Mouse (Mus musculus) small intestine, adult 2 months (tissue): ENCODE measurements around the gene Sfxn1. TPM values are rescaled to one million over a fixed set of nuclear protein-coding genes. Genes with fewer than 3 reads are reported as not detected.

Source experiments
- H3K27ac ChIP-seq: fragments of 200-500 bp; 2 replicates; pipeline ENCODE4 v1.5.1; 2012; ENCODE audit warnings: low read depth, low read length, control low read depth, inconsistent platforms; ENCODE audit not compliant: insufficient read depth
- H3K27me3 ChIP-seq: fragments of 200-500 bp; 2 replicates; pipeline ENCODE4 v1.6.1; 2012; ENCODE audit warnings: mild to moderate bottlenecking, moderate library complexity, low read length, inconsistent platforms; ENCODE audit not compliant: control insufficient read depth, insufficient read depth
- H3K36me3 ChIP-seq: fragments of 200-500 bp; 2 replicates; pipeline ENCODE4 v1.6.1; 2012; ENCODE audit warnings: mild to moderate bottlenecking, low read length, control low read depth, inconsistent platforms; ENCODE audit not compliant: control insufficient read depth, insufficient read depth
- H3K4me1 ChIP-seq: fragments of 200-500 bp; 2 replicates; pipeline ENCODE4 v1.6.1; 2012; ENCODE audit warnings: low read length, inconsistent platforms, mixed read lengths; ENCODE audit not compliant: control insufficient read depth, insufficient read depth, insufficient read length
- H3K4me3 ChIP-seq: fragments of 200-500 bp; 2 replicates; pipeline ENCODE4 v1.5.1; 2012; ENCODE audit warnings: low read depth, mild to moderate bottlenecking, control low read depth, inconsistent platforms, low read length, moderate library complexity
- CTCF ChIP-seq: fragments of 200-500 bp; IDR thresholded peaks from 2 replicates; pipeline ENCODE4 v1.5.1; 2012; ENCODE audit warnings: low read depth, mild to moderate bottlenecking, control low read depth, inconsistent platforms, low read length, moderate library complexity, mixed read lengths; ENCODE audit not compliant: insufficient replicate concordance, insufficient read length; ENCODE audit errors: extremely low read depth
- POLR2A ChIP-seq: fragments of 200-500 bp; IDR thresholded peaks from 2 replicates; pipeline ENCODE4 v1.6.1; 2012; ENCODE audit warnings: low read depth, mild to moderate bottlenecking, control low read depth, inconsistent platforms, low read length, moderate library complexity
- WGBS: fragments of 180-500 bp; shearing (Covaris S2); methylation state at CpG from one replicate; pipeline ENCODE4 v1.1.7; 2018; 5-methylcytosine and 5-hydroxymethylcytosine counted together
- polyA plus RNA-seq: library from polyadenylated mRNA; depleted of rRNA; stranded (reverse); fragments of >200 nt; gene quantifications from 2 replicates; pipeline ENCODE4 v1.2.3, GENCODE M21; 2012

Gene Sfxn1
- polyA plus RNA-seq, 1 experiment, result 36.6 TPM

DNA sequence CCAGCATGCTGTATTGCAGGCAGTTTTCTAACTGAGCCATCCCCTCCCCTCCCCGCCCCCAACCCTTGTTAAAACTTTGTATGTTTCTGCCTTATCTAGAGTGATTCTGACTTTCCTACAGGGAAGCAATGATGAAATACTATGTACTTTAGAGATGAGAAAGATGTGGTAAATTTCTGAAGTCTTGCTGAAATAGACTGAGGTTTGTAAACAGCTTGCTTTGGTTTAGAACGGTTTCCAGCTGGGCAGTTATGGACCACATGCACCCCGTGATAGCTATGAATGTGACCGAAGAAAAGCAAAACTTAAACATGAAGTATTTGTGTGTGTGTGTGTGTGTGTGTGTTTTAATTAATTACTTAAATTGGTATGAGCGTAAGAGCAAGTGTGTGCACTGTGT, 13.2 kb downstream of the Sfxn1 start:
- TF ChIP-seq CTCF (no peak), POLR2A (no peak)
- peaks cover 7% of the 10 kb centered on the region; the same call in 1 of the 2 replicates for H3K4me1 ChIP-seq
- peaks cover 41% of the 10 kb centered on the region for H3K36me3 ChIP-seq
- H3K27me3 ChIP-seq, result no peaks in the 10 kb centered on the region
- no peak overlapping the region for H3K4me3 ChIP-seq
- no peak overlapping the region for H3K27ac ChIP-seq
- 88% methylated on average over 5 of the region's 5 CpGs for WGBS

DNA sequence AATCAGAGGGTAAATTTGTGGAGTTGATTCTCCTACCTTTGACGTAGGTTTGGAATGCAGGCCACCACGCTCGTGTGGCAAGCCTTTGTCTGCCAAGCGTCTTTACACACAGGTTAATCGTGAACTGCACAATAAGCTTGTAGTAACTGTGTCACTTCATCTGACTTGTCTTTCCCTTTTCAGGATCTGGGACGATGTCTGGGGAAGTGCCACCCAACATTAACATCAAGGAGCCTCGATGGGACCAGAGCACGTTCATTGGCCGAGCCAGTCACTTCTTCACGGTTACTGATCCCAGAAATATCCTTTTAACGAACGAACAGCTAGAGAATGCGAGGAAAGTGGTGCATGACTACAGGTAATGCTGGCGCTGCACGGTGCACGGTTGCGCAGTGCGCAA, 13.6 kb downstream of the Sfxn1 start:
- Histone ChIP-seq H3K27ac (no peak overlapping the region), H3K4me3 (no peak overlapping the region), H3K27me3 (no peaks in the 10 kb centered on the region), H3K36me3 (peaks cover 43% of the 10 kb centered on the region), H3K4me1 (peaks cover 3% of the 10 kb centered on the region; the same call in 1 of the 2 replicates)
- WGBS, result 89% methylated on average over 18 of the region's 18 CpGs
- no peak for TF ChIP-seq POLR2A

DNA sequence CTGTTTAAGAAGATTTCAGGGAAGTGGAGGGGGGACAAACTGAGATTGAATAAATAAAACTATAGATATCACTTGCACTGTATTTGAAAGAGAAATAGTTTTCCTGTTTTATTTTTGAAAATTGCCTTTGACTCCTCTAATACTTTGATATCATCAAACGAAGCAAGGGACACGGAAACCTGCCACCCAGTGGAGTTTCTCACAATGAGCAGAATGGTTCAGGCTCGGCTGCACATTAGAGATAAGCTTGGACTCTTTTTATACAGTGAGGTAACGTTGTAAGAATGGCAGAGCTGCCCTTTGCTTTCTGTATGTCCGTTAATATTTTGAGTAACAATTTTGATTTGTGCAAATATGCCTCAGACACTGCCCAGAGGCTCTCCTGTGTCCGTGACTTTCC, 20.1 kb downstream of the Sfxn1 start:
- H3K4me1 ChIP-seq, result no peaks in the 10 kb centered on the region
- H3K27ac ChIP-seq, result no peak overlapping the region
- TF ChIP-seq POLR2A (no peak), CTCF (no peak)
- 82% methylated on average over 6 of the region's 6 CpGs for WGBS
- H3K36me3 ChIP-seq, result peaks cover 83% of the 10 kb centered on the region
- no peak overlapping the region for H3K4me3 ChIP-seq
- no peaks in the 10 kb centered on the region for H3K27me3 ChIP-seq

DNA sequence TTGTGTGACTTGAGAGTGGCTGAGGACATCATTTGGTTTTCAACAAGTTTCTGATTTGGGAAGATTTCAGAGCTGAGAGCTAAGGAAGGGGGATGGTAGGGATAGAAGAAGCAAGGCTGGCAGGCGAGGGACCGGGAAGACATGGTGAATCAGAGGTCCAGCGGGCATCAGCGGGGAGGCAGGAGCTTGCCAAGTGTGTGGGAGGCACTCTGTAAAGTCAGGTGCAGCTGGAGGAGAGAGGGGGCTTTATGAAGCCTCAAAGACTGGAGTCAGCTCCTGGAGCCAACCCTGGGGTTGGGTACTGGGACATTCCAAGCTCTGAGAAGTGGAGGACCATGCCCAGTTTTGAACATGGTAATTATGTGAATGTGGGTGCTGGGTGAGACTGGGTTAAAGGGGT, 22.7 kb downstream of the Sfxn1 start:
- Histone ChIP-seq H3K27ac (no peak overlapping the region), H3K4me3 (no peak overlapping the region), H3K36me3 (peaks cover 72% of the 10 kb centered on the region), H3K4me1 (no peaks in the 10 kb centered on the region; the same call in 1 of the 2 replicates), H3K27me3 (no peaks in the 10 kb centered on the region)
- WGBS, result 91% methylated on average over 4 of the region's 4 CpGs
- TF ChIP-seq CTCF, result no peak
- no peak for TF ChIP-seq POLR2A

DNA sequence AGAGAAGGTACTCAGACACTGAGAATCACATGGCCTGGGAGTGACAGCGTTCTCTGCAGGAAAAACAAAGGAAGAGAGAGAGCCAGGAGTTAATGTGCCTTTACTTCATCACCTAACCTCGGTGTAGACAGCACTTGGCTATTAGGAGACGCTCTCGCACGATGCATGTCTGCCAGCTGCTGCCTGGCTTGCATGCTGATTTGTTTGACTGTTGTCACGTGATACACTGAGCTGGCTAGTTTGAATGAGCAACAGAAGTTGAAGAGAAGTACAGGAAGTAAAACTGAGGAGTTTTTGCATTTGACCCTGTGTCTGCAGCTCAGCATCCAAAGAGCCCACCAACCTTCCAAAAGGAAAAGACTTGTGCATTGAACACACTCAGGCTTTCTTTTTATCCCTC, 23.3 kb downstream of the Sfxn1 start:
- H3K27ac ChIP-seq, result no peak overlapping the region
- no peak overlapping the region for H3K4me3 ChIP-seq
- 76% methylated on average over 6 of the region's 6 CpGs for WGBS
- TF ChIP-seq CTCF (no peak), POLR2A (no peak)
- H3K27me3 ChIP-seq, result no peaks in the 10 kb centered on the region
- no peaks in the 10 kb centered on the region; the same call in 1 of the 2 replicates for H3K4me1 ChIP-seq
- peaks cover 73% of the 10 kb centered on the region for H3K36me3 ChIP-seq

DNA sequence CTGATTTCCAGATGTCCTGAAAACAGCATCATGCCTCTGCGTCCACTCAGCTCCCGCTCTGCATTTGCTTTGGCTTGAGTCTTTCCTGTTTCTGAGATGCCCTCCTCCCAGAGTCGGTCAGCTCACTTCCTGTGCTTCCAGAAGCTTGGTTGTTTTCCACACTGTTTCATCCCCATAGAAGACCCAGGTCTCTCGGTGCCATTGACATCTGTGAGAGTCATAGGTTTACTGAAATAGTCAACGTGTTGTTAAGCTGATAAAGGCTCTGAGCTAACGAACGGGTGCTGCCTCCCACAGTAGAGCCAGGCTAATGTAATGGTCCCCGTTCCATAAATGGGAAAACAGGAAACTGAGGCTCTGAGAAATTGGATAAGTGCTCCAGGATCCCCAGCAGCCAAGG, 24.1 kb downstream of the Sfxn1 start:
- H3K4me1 ChIP-seq, result peaks cover 4% of the 10 kb centered on the region; the same call in 1 of the 2 replicates
- TF ChIP-seq POLR2A, result no peak
- 86% methylated on average over 8 of the region's 8 CpGs for WGBS
- peaks cover 70% of the 10 kb centered on the region for H3K36me3 ChIP-seq
- H3K4me3 ChIP-seq, result no peak overlapping the region
- no peak overlapping the region for H3K27ac ChIP-seq
- H3K27me3 ChIP-seq, result no peaks in the 10 kb centered on the region

DNA sequence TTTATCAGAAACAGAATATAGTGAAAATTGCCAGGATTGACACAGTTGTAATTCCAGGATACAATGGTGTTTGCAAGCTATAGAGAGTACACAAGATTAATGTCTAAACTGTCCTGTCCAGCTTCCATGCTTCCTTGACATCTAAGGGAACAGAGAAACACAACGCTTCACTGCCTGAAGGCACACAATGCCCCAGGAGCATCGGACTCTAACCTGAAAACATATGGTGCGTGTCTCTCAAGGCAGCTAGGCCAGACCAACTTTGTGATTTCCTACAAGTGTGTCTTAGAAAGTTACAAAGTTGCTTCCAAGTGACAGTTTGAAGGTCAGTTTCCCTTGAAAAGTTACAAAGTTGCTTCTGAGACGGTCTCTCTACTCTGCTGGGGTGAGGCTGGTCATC, 25.6 kb downstream of the Sfxn1 start:
- peaks cover 58% of the 10 kb centered on the region for H3K36me3 ChIP-seq
- WGBS, result 92% methylated on average over 4 of the region's 4 CpGs

DNA sequence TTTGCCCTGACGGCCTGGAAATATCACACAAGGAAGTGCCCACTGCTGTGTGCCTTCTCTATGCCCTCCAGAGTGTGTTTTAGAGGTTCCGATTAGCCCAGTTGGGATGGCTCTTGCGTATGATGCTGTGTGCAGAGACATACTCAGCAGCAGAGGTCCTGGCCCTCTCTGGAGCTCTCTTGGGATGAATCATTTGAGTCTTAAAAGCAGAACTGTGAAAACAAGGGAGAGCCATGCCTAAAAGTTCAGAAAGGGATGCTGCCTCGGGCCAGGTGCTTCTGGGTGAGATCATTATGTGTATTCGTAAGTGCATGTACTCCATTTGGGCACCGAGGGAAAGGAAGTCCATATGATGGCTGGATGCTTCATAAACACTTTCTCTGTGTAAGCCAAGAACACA, 26.1 kb downstream of the Sfxn1 start:
- Histone ChIP-seq H3K4me3 (no peak overlapping the region), H3K4me1 (peaks cover 7% of the 10 kb centered on the region), H3K27ac (no peak overlapping the region), H3K36me3 (peaks cover 52% of the 10 kb centered on the region), H3K27me3 (no peaks in the 10 kb centered on the region)
- WGBS, result 88% methylated on average over 6 of the region's 6 CpGs
- TF ChIP-seq CTCF (no peak), POLR2A (no peak)

More for the DNA sequence above, 25.6 kb downstream of the Sfxn1 start:
- Histone ChIP-seq H3K27me3 (no peaks in the 10 kb centered on the region), H3K4me3 (no peak overlapping the region), H3K27ac (no peak overlapping the region), H3K4me1 (peaks cover 7% of the 10 kb centered on the region)
- TF ChIP-seq POLR2A, result no peak
- no peak for TF ChIP-seq CTCF
